Mouse (Mus musculus) layer of hippocampus, postnatal 25 days (tissue): ENCODE data around the gene Gm36028. TPM values are rescaled to one million over a fixed set of nuclear protein-coding genes. Genes with fewer than 3 reads are reported as not detected.

Experiments used
- DNase-seq, 2 experiments: peaks; one replicate each; pipeline ENCODE4 v3.0.0; 2022; ENCODE audit warnings: mixed read lengths in 2 of 2, low spot score in 1 of 2; ENCODE audit errors: extremely low spot score in 1 of 2
- total RNA-seq, 2 experiments: library from RNA; stranded (reverse); gene quantifications; 2 replicates each; pipeline ENCODE4 v1.2.3; 2021

The Gm36028 gene
- total RNA-seq, result not detected

DNA sequence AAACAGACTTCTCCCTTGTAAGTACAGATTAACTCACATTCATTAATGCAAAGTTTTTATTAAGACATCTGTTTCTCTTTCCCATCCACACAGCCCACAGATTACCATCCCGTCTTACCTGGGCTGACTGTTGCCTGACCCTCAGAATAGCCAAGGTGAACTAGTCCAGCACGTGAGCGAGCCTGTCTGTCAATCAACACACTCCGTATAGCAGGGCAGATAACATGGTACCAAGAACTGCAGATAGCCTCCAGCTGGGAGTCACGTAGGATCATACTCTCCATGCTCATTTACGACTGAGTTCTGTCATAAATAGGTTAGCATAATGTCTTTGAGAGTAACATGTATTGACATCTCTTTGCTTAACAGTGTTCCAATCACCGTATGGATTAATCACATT lies at the start of gene Gm36028:
Gene Gm36028 (minus strand): TSS at position 118 of the 400 bp plus-strand sequence.
- DNase-seq, result no peak

DNA sequence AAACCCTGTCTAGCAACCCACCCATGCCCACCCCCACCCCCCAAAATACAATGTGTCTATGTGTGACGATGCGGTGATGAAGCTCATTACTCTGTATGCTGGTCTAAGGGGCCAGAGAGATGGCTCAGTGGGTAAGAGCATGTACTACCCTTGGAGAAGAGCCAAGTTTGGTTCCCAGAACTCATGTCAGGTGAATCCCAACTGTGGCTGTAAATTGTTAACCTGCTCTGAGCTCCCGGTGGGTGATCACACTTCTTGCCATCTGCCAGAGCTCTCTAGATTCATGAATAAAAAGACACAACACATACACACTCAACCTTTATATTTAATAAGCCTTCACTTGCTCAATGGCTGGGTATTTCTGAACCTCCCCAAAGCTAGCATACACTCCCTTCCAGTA lies 45.5 kb upstream of the Gm36028 start:
- no peak for DNase-seq

GRCm38 (mm10) chr16:37901318-37901717 lies 40.4 kb upstream of the Gm36028 start:
- DNase-seq, result no peak

GRCm38 (mm10) chr16:37899357-37899756 lies 38.4 kb upstream of the Gm36028 start:
- DNase-seq, result no peak

GRCm38 (mm10) chr16:37898790-37899189 lies 37.8 kb upstream of the Gm36028 start:
- DNase-seq, result no peak

DNA sequence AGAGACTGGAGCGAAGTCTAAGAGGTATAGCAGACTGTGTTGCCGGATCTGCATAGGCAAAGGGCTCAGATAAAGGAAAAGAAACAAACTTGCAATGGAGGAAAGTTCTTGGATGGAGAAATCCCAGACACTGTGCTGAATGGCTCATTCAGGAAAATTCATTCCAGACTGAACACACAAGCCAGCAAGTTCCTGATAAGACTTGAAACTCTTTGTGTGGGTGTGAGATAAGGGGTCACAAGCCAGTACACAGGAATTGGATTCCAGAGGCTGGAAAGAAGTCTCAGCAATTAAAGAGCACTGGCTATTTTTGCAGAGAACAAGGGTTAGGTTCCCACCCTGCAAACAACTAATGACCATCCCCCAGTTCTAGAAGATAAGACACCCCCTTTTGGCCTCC lies 33.0 kb upstream of the Gm36028 start:
- no peak for DNase-seq

DNA sequence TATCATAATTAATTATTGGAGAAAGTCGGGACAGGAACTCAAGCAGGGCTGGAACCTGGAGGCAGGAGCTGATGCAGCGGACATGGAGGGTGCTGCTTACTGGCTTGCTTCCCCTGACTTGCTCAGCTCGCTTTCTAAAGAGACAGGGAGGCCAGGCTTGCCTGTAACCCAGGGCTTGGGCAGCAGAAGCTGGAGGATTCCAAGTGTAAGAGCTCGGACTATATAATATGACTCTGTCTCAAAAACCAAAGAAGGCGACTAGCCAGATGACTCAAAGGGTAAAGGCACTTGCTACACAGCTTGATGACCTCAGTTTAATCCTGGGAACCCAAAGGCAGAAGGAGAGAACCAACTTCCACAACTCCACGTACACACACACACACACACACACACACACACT lies 32.4 kb upstream of the Gm36028 start:
- DNase-seq, result no peak

- DNase-seq, result no peak
These were observed 31.7 kb upstream of the Gm36028 start for GRCm38 (mm10) chr16:37892667-37893066.

- DNase-seq, result no peak
These were observed 28.0 kb upstream of the Gm36028 start for GRCm38 (mm10) chr16:37888986-37889385.

GRCm38 (mm10) chr16:37881168-37881567 lies 20.2 kb upstream of the Gm36028 start:
- DNase-seq, result no peak

DNA sequence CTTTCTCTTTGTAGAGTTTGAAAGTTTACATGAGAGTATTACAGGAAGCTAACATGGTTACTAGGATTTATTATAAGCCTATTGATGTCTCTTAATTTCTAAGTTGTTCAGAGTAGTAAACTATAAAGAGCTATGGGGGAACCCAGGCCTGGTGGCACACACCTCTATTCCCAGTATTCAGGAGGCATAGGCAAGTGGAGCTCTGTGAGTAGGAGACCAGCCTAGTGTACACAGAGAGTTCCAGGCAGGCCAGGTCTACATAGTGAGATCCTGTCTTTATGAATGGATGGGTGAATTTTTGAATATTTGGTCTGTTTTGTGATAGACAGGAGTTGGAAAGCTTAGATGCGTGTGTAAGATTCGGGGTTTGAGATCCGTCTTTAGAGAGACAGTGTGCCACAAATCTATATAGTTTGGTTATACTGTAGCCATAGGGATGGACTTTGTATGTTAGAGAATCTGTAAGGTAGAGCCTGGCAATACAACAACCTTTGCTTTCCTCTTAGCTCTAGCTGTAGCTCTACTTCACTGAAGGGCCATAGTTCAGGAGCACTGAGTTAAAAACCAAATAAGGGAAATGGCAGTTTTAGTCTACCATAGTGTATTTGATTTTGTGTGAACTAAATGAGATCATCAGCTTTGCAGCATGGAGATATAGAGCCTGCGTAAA lies 18.9 kb upstream of the Gm36028 start:
- DNase-seq, result no peak

GRCm38 (mm10) chr16:37878951-37879505 lies 18.1 kb upstream of the Gm36028 start:
- DNase-seq, result no peak

DNA sequence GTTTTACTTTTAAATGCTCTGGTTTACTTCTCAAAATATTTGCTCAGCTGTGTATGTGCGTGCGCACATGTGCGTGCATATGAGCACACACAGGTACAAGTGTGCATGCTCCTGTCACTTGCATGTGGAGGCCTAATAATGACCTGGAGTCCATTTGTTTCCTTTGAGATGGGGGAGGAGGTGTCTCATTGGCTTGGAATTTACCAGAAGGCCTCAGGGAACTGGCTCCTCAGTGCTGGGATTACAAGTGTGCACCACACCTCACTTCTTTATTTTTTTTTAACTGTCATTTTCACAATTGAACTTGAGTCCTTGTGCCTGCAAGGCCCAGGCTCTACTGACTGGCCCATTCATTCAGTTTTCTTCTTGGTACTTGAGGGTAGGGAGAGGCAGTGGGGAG lies 16.5 kb upstream of the Gm36028 start:
- DNase-seq, result no peak

- DNase-seq, result no peak
These were observed 13.7 kb upstream of the Gm36028 start for GRCm38 (mm10) chr16:37874501-37875235.

DNA sequence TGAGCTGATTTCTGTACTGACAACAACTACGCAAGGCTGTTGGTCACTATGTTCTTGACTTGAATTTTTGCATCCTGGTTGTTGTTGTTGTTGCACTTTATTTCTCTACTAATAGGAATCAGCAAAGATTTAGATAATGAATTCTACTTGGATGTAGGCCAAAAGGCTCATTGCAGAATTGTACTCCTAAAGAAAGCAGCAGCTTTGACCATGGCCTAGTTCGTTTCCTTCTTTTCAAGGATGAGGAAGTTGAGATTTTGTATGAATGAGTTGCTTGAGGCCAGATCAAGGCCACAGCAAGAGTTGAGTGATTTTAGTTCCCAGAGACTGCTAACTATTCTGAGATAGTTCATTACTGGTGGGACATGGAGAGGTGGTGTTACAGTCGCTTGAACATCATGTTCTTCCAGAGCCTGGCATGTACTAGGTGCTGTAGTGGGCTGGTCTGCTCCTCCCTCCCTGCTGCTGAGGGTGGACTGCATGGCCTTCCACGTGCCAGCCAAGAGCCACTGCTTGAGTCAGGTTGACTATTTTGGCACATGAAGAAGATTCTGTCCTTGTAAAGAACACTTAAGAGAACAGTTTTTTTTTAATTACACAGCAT lies 10.3 kb upstream of the Gm36028 start:
- no peak for DNase-seq

GRCm38 (mm10) chr16:37869470-37870231 lies 8.7 kb upstream of the Gm36028 start:
- no peak for DNase-seq

GRCm38 (mm10) chr16:37868506-37869469 lies 7.8 kb upstream of the Gm36028 start:
- DNase-seq, result peak in 1 of 2 experiments; percentile 25

GRCm38 (mm10) chr16:37867791-37868505 lies 7.0 kb upstream of the Gm36028 start, which contains the start of gene Lrrc58:
Gene Lrrc58 (plus strand): TSS chr16:37868389.
- DNase-seq, result peak; percentile 70 to 84

DNA sequence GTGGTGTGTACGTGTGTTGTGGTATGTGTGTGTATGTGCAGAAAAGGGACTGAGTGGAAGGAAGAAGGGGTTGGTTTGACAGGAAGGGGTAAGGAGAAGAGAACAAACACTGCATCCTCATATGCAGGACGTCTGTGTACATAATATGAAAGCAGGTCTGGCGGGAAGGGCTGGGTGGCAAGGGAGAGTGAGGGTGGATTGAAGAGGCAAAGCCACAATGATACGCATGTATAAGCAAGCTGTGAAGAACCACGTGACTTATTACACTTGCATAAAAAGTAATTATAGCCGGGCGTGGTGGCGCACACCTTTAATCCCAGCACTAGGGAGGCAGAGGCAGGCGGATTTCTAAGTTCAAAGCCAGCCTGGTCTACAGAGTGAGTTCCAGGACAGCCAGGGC lies 4.9 kb upstream of the Gm36028 start:
- DNase-seq, result no peak
